Mouse (Mus musculus): ENCODE measurements around the gene Nectin2. TPM values are rescaled to one million over a fixed set of nuclear protein-coding genes. Genes with fewer than 3 reads are reported as not detected.
"Not testable (repeated sequence)": the region's sequence is repeated elsewhere in the genome, so short reads cannot be mapped to it uniquely, and the experiment has no call there.

Nectin2 gene
- polyA plus RNA-seq, 1 experiment from 2014 or later, result 84.5 TPM

DNA sequence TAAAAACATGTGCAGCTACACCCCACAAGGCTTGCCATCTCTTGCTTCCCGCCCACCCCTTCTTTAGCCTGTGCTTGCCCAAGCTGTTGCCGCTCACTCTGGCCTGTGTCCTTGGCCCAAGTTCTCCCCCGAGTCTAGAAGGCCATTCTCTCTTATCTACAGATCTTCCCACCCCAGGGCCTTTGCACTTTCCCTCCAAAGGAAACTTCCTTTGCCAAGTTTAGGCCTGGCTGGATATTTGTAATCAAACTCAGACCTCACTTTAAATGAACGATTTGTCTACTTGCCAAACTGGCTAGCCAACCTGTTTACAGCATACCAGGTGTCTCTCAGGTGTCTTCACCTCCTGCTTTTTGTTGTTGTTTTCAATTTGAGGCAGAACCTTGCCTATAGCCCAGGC lies 59.4 kb downstream of the Nectin2 start:
- H3K4me2 ChIP-seq, result no peak overlapping the region
- H3K27me3 ChIP-seq, result no peaks in the 10 kb centered on the region
- no peaks in the 10 kb centered on the region for H3K36me3 ChIP-seq
- 85% methylated on average over 4 of the region's 4 CpGs for WGBS
- no peak for ATAC-seq (ENCODE audit: insufficient number of reproducible peaks, low FRiP score, low TSS enrichment, low read depth)
- no peak overlapping the region for H3K9ac ChIP-seq
- H3K27ac ChIP-seq, result no peak overlapping the region
- no peak overlapping the region for H3K4me3 ChIP-seq
- H3K9me3 ChIP-seq, result no peaks in the 10 kb centered on the region
- H3K4me1 ChIP-seq, result peaks cover 15% of the 10 kb centered on the region

DNA sequence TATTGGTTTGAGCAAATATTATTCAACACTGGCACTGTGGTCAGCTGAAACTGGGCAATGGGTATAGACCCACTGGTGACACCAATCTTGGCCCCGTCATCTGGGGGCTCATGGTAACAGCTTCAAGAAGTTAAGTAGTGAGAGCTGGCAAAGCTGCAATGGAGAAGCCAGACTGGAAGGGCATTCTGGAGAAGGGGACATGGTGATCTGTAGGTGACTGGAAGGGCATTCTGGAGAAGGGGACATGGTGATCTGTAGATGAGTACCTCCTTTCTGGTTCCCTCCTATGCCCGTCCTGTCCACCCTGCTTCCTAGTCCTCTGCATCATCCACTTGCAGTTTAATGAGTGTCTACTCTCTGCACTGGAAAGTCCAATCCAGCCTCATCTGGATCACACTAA lies 61.7 kb downstream of the Nectin2 start:
- H3K9me3 ChIP-seq, result no peaks in the 10 kb centered on the region
- peaks cover 14% of the 10 kb centered on the region for H3K4me1 ChIP-seq
- no peaks in the 10 kb centered on the region for H3K27me3 ChIP-seq
- no peak overlapping the region for H3K27ac ChIP-seq
- no peak overlapping the region for H3K4me3 ChIP-seq
- H3K9ac ChIP-seq, result no peak overlapping the region
- no peak overlapping the region for H3K4me2 ChIP-seq
- ATAC-seq (ENCODE audit: insufficient number of reproducible peaks, low FRiP score, low TSS enrichment, low read depth), result no peak
- no peaks in the 10 kb centered on the region for H3K36me3 ChIP-seq
- WGBS, result 92% methylated on average over 2 of the region's 2 CpGs

DNA sequence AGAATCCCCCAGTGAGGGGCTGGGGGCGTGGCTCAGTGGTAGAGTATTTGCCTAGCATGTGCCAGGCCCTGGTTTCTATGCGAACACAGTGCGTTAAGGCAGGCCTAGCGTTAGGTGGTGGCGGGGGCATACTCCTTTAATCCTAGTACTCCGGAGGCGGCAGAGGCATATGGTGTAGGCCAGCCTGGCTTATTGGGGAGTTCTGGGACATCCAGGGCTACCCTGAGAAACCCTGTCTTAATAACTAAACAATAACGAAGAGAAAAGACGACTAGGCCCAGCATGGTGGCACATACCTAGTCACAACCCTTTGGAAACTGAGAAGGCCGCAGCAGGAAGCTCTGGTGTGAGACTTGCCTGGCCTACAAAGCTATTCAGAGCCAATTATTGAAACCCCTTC lies 62.2 kb downstream of the Nectin2 start:
- Histone ChIP-seq H3K4me2 (no peak overlapping the region), H3K27ac (no peak overlapping the region), H3K4me3 (no peak overlapping the region), H3K27me3 (no peaks in the 10 kb centered on the region), H3K9me3 (no peaks in the 10 kb centered on the region), H3K4me1 (peaks cover 9% of the 10 kb centered on the region), H3K9ac (no peak overlapping the region), H3K36me3 (no peaks in the 10 kb centered on the region)
- 92% methylated on average over 10 of the region's 10 CpGs for WGBS
- no peak for ATAC-seq (ENCODE audit: insufficient number of reproducible peaks, low FRiP score, low TSS enrichment, low read depth)

DNA sequence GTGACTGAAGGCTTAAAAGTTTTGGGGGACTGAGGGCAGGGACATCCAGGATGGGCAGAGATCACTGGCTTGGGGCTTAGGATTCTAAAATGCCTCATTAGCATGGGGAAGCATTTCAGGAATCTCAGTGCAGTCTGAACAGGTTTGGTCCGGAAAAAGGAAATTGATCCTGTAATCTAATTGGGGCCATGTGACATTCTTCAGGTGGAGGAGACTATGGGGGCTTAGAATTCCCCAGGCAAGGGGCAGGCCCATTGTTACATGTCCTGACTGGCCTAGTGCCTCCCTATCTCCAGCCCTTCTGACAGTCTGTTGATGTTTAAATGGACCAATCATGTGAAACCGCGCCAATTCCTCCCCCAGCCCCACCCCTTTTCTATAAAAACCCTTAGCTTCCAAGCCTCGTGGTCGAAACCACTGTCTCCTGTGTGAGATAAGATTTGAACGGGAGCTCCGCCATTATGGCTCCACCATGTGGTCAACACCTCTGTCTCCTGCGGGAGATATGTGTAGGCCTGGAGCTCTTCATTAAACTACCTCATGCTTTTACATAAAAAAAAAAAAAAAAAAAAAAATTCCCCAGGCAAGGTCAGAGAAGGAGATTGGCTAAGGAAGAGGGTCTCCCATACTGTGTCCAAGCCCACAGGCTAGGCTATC lies 63.2 kb downstream of the Nectin2 start:
- ATAC-seq (ENCODE audit: insufficient number of reproducible peaks, low FRiP score, low TSS enrichment, low read depth); H3K27me3 ChIP-seq: not testable (repeated sequence)

DNA sequence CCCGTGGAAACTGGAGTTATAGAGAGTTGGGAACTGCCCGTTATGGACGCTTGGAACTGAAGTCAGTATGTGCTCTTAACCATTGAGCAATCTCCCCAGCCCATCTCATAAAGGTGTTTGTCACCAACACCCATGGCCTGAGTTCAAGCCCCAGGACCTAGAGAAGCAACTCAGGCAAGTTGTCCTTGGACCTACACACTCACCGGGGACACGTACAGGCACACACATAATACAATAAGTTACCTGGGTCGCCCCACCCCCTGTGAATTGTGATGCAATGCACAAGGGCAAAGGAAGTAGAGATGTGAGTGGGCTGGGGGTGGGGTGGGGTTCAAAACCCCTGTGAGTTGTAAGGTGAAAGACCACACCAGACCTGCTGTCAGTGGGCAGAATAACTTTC lies 63.8 kb downstream of the Nectin2 start:
- H3K36me3 ChIP-seq, result no peaks in the 10 kb centered on the region
- no peaks in the 10 kb centered on the region for H3K4me1 ChIP-seq
- 79% methylated on average over 6 of the region's 6 CpGs for WGBS
- H3K4me2 ChIP-seq, result no peak overlapping the region
- H3K9me3 ChIP-seq, result no peaks in the 10 kb centered on the region
- no peak overlapping the region for H3K9ac ChIP-seq
- no peaks in the 10 kb centered on the region for H3K27me3 ChIP-seq
- ATAC-seq (ENCODE audit: insufficient number of reproducible peaks, low FRiP score, low TSS enrichment, low read depth), result no peak
- H3K4me3 ChIP-seq, result no peak overlapping the region
- no peak overlapping the region for H3K27ac ChIP-seq

More for the DNA sequence above, 63.2 kb downstream of the Nectin2 start:
- H3K4me3 ChIP-seq, H3K9ac ChIP-seq, H3K4me1 ChIP-seq, H3K9me3 ChIP-seq, H3K36me3 ChIP-seq, H3K4me2 ChIP-seq, H3K27ac ChIP-seq: not testable (repeated sequence)
- WGBS, result 60% methylated on average over 8 of the region's 8 CpGs

DNA sequence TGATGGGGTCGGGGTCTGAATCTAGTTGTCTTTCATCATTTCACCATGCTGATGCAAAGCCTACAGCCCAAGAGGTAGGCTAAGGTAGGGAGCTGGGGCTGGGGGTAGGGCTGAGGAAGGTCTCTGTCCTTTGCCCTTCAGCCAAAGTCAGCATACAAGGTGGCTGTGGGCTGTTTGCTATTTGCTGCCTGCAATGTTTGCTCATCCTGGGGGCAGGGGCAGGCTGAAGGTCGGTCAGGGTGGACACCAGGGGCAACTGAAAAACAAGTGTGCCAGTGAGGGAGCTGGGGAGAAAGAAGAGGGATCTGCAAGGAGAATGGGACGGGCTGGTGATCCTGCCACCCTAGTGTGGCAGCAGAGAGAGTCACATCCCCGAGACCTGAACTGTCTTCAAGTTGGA lies 64.9 kb downstream of the Nectin2 start:
- Histone ChIP-seq H3K4me1 (no peaks in the 10 kb centered on the region), H3K4me2 (no peak overlapping the region), H3K4me3 (no peak overlapping the region), H3K27me3 (no peaks in the 10 kb centered on the region), H3K27ac (no peak overlapping the region), H3K9ac (no peak overlapping the region), H3K9me3 (no peaks in the 10 kb centered on the region), H3K36me3 (no peaks in the 10 kb centered on the region)
- WGBS, result 61% methylated on average over 4 of the region's 4 CpGs
- ATAC-seq (ENCODE audit: insufficient number of reproducible peaks, low FRiP score, low TSS enrichment, low read depth), result no peak

DNA sequence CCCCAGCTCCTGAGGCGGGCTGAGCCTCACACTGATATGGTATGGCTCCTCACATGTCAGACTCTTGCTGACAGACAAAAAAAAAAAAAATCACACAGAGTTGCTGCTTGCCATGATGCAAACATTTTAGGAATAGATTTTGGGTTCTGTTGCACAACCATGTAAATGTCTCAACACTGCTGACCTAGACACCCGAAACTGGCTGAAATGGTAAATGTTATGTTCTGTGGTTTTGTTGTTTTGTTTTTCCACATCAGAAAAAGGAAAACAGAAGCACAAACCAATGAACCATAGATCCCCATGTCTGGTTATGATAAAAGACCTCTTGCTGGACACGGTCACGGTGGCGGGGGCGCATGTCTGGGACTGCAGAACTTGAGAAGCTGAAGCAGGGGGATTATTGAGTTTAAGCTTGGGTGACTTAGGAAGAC lies 66.5 kb downstream of the Nectin2 start:
- Histone ChIP-seq H3K9me3 (no peaks in the 10 kb centered on the region), H3K27me3 (no peaks in the 10 kb centered on the region), H3K9ac (no peak overlapping the region), H3K4me2 (no peak overlapping the region), H3K4me1 (no peaks in the 10 kb centered on the region), H3K4me3 (no peak overlapping the region), H3K36me3 (no peaks in the 10 kb centered on the region), H3K27ac (no peak overlapping the region)
- ATAC-seq (ENCODE audit: insufficient number of reproducible peaks, low FRiP score, low TSS enrichment, low read depth), result no peak
- 83% methylated on average over 6 of the region's 6 CpGs for WGBS

DNA sequence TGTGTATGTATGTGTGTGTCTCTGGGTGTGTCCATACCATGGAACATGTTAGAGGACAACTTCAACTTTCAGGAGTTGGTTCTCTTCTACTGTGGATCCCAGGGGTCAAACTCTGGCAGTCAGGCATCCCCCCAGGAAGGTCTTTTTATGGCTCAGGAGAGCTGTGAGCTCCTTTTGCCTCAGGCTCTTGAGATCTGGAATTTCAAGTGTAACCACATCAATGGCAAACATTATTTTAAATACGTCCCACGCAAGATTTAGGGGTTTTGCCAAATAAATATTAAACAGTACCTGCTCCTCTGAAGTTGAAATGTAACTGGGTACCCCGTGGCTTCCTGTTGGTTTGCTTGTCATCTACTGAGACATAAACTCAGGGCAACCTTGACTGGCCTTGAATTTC lies 67.3 kb downstream of the Nectin2 start:
- no peak for ATAC-seq (ENCODE audit: insufficient number of reproducible peaks, low FRiP score, low TSS enrichment, low read depth)
- H3K9ac ChIP-seq, result no peak overlapping the region
- H3K27ac ChIP-seq, result no peak overlapping the region

DNA sequence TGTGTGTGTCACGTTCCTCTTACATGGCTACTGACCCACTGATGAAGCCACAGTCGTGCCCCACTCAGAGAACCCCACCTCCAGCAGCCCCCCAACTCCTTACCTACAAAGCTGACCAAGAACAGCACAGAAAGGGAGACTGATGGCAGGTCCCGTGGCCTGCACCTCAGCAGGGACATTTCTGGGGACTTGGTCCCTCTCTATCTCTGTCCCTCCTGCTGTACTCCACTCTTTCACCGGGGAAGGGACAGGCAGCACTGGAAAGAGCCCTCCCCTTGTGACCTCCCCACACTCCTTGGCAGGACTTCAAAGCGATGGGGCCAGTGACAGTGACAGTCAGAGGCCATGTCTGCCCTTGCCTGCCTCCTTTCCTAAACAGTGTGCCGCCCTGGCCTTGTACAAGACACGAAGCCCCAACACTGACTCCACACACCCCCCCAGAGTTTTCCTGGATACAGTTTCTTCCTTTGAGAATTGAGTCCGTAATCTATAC lies 69.0 kb downstream of the Nectin2 start, which contains the start of the genes Gm44805 and Apoc4:
Gene Gm44805 (minus strand): TSS at position 222 of the 493 bp plus-strand sequence.
Gene Apoc4 (minus strand): TSS at position 278 of the 493 bp plus-strand sequence.
- ATAC-seq (ENCODE audit: insufficient number of reproducible peaks, low FRiP score, low TSS enrichment, low read depth), result no peak
- WGBS, result 59% methylated on average over 8 of the region's 8 CpGs
- H3K4me3 ChIP-seq, result no peak within 1 kb of the TSS

More for the DNA sequence above, 67.3 kb downstream of the Nectin2 start:
- 33% methylated on average over 3 of the region's 3 CpGs for WGBS
- Histone ChIP-seq H3K9me3 (no peaks in the 10 kb centered on the region), H3K27me3 (no peaks in the 10 kb centered on the region), H3K4me3 (no peak overlapping the region), H3K36me3 (no peaks in the 10 kb centered on the region), H3K4me2 (no peak overlapping the region), H3K4me1 (no peaks in the 10 kb centered on the region)

DNA sequence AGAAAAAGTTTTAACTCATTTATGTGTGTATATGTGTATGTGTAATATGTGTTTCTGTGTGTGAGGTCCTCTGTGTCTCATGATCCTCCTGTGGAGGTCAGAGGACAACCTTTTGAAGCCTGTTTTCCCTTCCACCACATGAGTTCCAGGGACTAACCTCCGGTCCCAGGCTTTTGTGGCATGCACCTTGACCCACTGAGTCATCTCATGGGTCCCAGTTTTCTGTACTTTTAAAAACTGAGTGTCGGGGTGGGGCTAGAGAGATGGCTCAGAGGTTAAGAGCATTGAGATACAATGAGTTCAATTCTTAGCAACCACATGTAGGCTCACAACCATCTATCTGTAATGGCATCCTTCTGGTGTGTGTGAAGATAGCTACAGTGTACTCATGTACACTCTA lies 69.6 kb downstream of the Nectin2 start:
- ATAC-seq (ENCODE audit: insufficient number of reproducible peaks, low FRiP score, low TSS enrichment, low read depth), result no peak
- Histone ChIP-seq H3K4me3 (no peak overlapping the region), H3K9ac (no peak overlapping the region), H3K9me3 (no peaks in the 10 kb centered on the region), H3K4me1 (no peaks in the 10 kb centered on the region), H3K4me2 (no peak overlapping the region), H3K27me3 (no peaks in the 10 kb centered on the region), H3K27ac (no peak overlapping the region), H3K36me3 (no peaks in the 10 kb centered on the region)
- 86% methylated on average over 2 of the region's 2 CpGs for WGBS

More for the DNA sequence above, 69.0 kb downstream of the Nectin2 start, which contains the start of the genes Gm44805 and Apoc4:
- no peaks in the 10 kb centered on the region for H3K4me1 ChIP-seq
- H3K36me3 ChIP-seq, result no peaks in the 10 kb centered on the region
- H3K9ac ChIP-seq, result no peak within 1 kb of the TSS
- no peaks in the 10 kb centered on the region for H3K9me3 ChIP-seq
- H3K27me3 ChIP-seq, result no peaks in the 10 kb centered on the region
- H3K4me2 ChIP-seq, result no peak within 1 kb of the TSS
- H3K27ac ChIP-seq, result no peak within 1 kb of the TSS

DNA sequence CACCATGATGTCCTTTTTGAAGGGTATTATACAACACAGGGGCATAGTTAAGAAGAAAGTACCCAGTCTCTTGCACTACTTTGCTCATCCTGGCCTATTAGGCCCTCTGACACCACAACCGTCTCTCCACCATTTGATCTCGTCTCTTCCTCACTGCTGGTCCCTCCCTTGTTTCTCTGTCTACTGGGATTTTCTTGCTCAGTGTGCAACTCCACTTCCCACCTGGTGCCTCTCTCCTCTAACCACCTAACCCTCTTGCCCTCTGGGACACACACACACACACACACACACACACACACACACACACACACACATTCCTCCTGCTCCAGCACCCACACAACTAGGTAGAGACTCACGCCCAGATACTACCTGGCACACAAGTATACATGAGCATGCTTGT lies 71.4 kb downstream of the Nectin2 start:
- no peaks in the 10 kb centered on the region for H3K27me3 ChIP-seq
- WGBS, result 84% methylated on average over 3 of the region's 3 CpGs
- no peak overlapping the region for H3K4me2 ChIP-seq
- H3K4me3 ChIP-seq, result no peak overlapping the region
- no peak overlapping the region for H3K27ac ChIP-seq
- no peak overlapping the region for H3K9ac ChIP-seq
- H3K4me1 ChIP-seq, result no peaks in the 10 kb centered on the region
- ATAC-seq (ENCODE audit: insufficient number of reproducible peaks, low FRiP score, low TSS enrichment, low read depth), result no peak
- H3K36me3 ChIP-seq, result no peaks in the 10 kb centered on the region
- H3K9me3 ChIP-seq, result no peaks in the 10 kb centered on the region

DNA sequence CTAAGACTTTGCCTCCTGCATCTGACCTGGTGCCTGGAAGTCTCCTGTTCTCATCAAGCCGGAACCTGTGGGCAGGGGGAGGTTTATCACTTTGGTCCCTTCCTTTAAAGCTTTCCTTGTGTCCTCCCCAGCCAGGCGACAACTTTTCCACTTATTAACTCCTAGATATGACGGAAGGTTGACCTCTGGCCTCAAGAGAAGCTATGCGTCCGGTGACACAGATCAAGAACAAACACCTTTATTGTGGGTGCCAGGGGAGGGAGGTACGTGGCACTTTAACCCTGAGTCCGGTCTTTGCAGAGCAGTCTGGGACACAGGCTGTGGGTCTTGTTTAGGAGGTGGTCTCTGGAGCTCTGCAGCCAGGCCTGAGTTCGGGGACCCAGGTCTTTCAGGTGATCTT lies 72.4 kb downstream of the Nectin2 start, which contains the start of gene Apoc2:
Gene Apoc2 (minus strand): TSS at position 70 of the 400 bp plus-strand sequence.
- Histone ChIP-seq H3K27ac (no peak within 1 kb of the TSS), H3K9ac (no peak within 1 kb of the TSS), H3K36me3 (no peaks in the 10 kb centered on the region), H3K4me3 (no peak within 1 kb of the TSS), H3K4me1 (no peaks in the 10 kb centered on the region), H3K9me3 (no peaks in the 10 kb centered on the region), H3K4me2 (no peak within 1 kb of the TSS), H3K27me3 (no peaks in the 10 kb centered on the region)
- ATAC-seq (ENCODE audit: insufficient number of reproducible peaks, low FRiP score, low TSS enrichment, low read depth), result no peak
- 75% methylated on average over 8 of the region's 8 CpGs for WGBS
